Mouse (Mus musculus): ENCODE results near the gene Lbp.

- peak; percentile 83; the same call in 1 of the 2 replicates for TF ChIP-seq CTCF (IDR thresholded peaks at IDR 0.05; ENCODE audit: extremely low read depth, insufficient read length, insufficient replicate concordance, low read depth, low read length)
- TF ChIP-seq POLR2A (IDR thresholded peaks at IDR 0.05; ENCODE audit: low read depth, low read length): no peak
These were observed 21.7 kb upstream of the Lbp start for GRCm38 (mm10) chr2:158284571-158284970.
